Mouse (Mus musculus): ENCODE measurements around the gene Hemgn. TPM values are rescaled to one million over a fixed set of nuclear protein-coding genes. Genes with fewer than 3 reads are reported as not detected.
A peak's percentile ranks its signal among the peaks of the same experiment; 100 is the strongest.

Gene Hemgn
- polyA plus RNA-seq, 1 experiment from 2014 or later, result 405 TPM

- peak overlapping the region; percentile 72 for H3K4me2 ChIP-seq
These were observed 1.8 kb downstream of the Hemgn start for GRCm38 (mm10) chr4:46411489-46411888.

GRCm38 (mm10) chr4:46410677-46411076 is 2.6 kb downstream of the Hemgn start:
- Histone ChIP-seq H3K27ac (peak overlapping the region; percentile 100), H3K4me1 (replicated peaks) (peaks cover 93% of the 10 kb centered on the region), H3K9ac (peak overlapping the region; percentile 84), H3K9me3 (replicated peaks) (no peaks in the 10 kb centered on the region), H3K4me2 (peak overlapping the region; percentile 72), H3K4me3 (replicated peaks) (peak overlapping the region; percentile 42), H3K36me3 (no peaks in the 10 kb centered on the region), H3K27me3 (no peaks in the 10 kb centered on the region)
- ATAC-seq (ENCODE audit: low read depth) (peak; percentile 71), DNase-seq (peak; percentile 82)
- WGBS (ENCODE audit: insufficient replicate concordance), result 17% methylated on average over 5 of the region's 5 CpGs

More at GRCm38 (mm10) chr4:46411489-46411888, 1.8 kb downstream of the Hemgn start:
- Histone ChIP-seq H3K27ac (peak overlapping the region; percentile 100), H3K4me1 (replicated peaks) (peaks cover 85% of the 10 kb centered on the region), H3K27me3 (no peaks in the 10 kb centered on the region), H3K36me3 (no peaks in the 10 kb centered on the region), H3K9ac (peak overlapping the region; percentile 84), H3K4me3 (replicated peaks) (0 out of 2 replicates have a peak overlapping the region, but pooled peaks have one; percentile 42), H3K9me3 (replicated peaks) (no peaks in the 10 kb centered on the region)
- no peak for ATAC-seq (ENCODE audit: low read depth)
- 29% methylated on average over 6 of the region's 6 CpGs for WGBS (ENCODE audit: insufficient replicate concordance)
- DNase-seq, result no peak

GRCm38 (mm10) chr4:46406966-46407703 is 6.2 kb downstream of the Hemgn start:
- Histone ChIP-seq H3K4me2 (peak overlapping the region; percentile 59), H3K9ac (peak overlapping the region; percentile 84), H3K36me3 (peaks cover 3% of the 10 kb centered on the region), H3K27me3 (no peaks in the 10 kb centered on the region), H3K4me1 (replicated peaks) (peaks cover 80% of the 10 kb centered on the region), H3K27ac (peak overlapping the region; percentile 100), H3K9me3 (replicated peaks) (no peaks in the 10 kb centered on the region), H3K4me3 (replicated peaks) (peak overlapping the region; percentile 34)
- WGBS (ENCODE audit: insufficient replicate concordance), result 39% methylated on average over 8 of the region's 8 CpGs
- ATAC-seq (ENCODE audit: low read depth), result peak; percentile 83
- DNase-seq, result peak; percentile 83

- Histone ChIP-seq H3K9me3 (replicated peaks) (no peaks in the 10 kb centered on the region), H3K4me1 (replicated peaks) (peaks cover 68% of the 10 kb centered on the region), H3K9ac (peak overlapping the region; percentile 95), H3K36me3 (peaks cover 32% of the 10 kb centered on the region), H3K27ac (peak overlapping the region; percentile 100), H3K27me3 (no peaks in the 10 kb centered on the region), H3K4me2 (peak overlapping the region; percentile 93), H3K4me3 (replicated peaks) (peak overlapping the region; percentile 71)
- ATAC-seq (ENCODE audit: low read depth) (peak; percentile 80), DNase-seq (peak; percentile 81)
- 13% methylated on average over 6 of the region's 6 CpGs for WGBS (ENCODE audit: insufficient replicate concordance)
These were observed 9.1 kb downstream of the Hemgn start for GRCm38 (mm10) chr4:46404042-46404795.

GRCm38 (mm10) chr4:46398839-46399238 is 14.5 kb downstream of the Hemgn start:
- Histone ChIP-seq H3K4me2 (peak overlapping the region; percentile 93), H3K4me3 (replicated peaks) (peak overlapping the region; percentile 71), H3K9ac (peak overlapping the region; percentile 95), H3K9me3 (replicated peaks) (no peaks in the 10 kb centered on the region), H3K27ac (peak overlapping the region; percentile 100), H3K27me3 (no peaks in the 10 kb centered on the region), H3K4me1 (replicated peaks) (peaks cover 68% of the 10 kb centered on the region), H3K36me3 (peaks cover 85% of the 10 kb centered on the region)
- 59% methylated on average over 4 of the region's 4 CpGs for WGBS (ENCODE audit: insufficient replicate concordance)
- no peak for ATAC-seq (ENCODE audit: low read depth)
- no peak for DNase-seq

- 22% methylated on average over 5 of the region's 5 CpGs for WGBS (ENCODE audit: insufficient replicate concordance)
- peaks cover 99% of the 10 kb centered on the region for H3K36me3 ChIP-seq
- H3K27me3 ChIP-seq, result no peaks in the 10 kb centered on the region
- peaks cover 97% of the 10 kb centered on the region for H3K4me1 ChIP-seq (replicated peaks)
- peak overlapping the region; percentile 100 for H3K27ac ChIP-seq
- peak overlapping the region; percentile 95 for H3K9ac ChIP-seq
- peak; percentile 78 for DNase-seq
- H3K4me2 ChIP-seq, result peak overlapping the region; percentile 93
- ATAC-seq (ENCODE audit: low read depth), result peak; percentile 85
- H3K4me3 ChIP-seq (replicated peaks), result peak overlapping the region; percentile 71
- no peaks in the 10 kb centered on the region for H3K9me3 ChIP-seq (replicated peaks)
These were observed 17.6 kb downstream of the Hemgn start for GRCm38 (mm10) chr4:46395736-46396135.

- ATAC-seq (ENCODE audit: low read depth) (no peak), DNase-seq (no peak)
- H3K9ac ChIP-seq, result 0 out of 2 replicates have a peak overlapping the region, but pooled peaks have one; percentile 95
- H3K9me3 ChIP-seq (replicated peaks), result no peaks in the 10 kb centered on the region
- peak overlapping the region; percentile 71; the same call in 1 of the 2 replicates for H3K4me3 ChIP-seq (replicated peaks)
- no peaks in the 10 kb centered on the region for H3K27me3 ChIP-seq
- H3K4me2 ChIP-seq, result peak overlapping the region; percentile 93
- peaks cover 87% of the 10 kb centered on the region for H3K36me3 ChIP-seq
- H3K4me1 ChIP-seq (replicated peaks), result peaks cover 96% of the 10 kb centered on the region
- 86% methylated on average over 2 of the region's 2 CpGs for WGBS (ENCODE audit: insufficient replicate concordance)
- peak overlapping the region; percentile 100 for H3K27ac ChIP-seq
These were observed 18.9 kb downstream of the Hemgn start for GRCm38 (mm10) chr4:46394388-46394787.

GRCm38 (mm10) chr4:46390390-46390970 is 22.8 kb downstream of the Hemgn start:
- no peaks in the 10 kb centered on the region for H3K9me3 ChIP-seq (replicated peaks)
- H3K36me3 ChIP-seq, result peaks cover 70% of the 10 kb centered on the region
- no peaks in the 10 kb centered on the region for H3K27me3 ChIP-seq
- DNase-seq (peak; percentile 85), ATAC-seq (ENCODE audit: low read depth) (peak; percentile 54)
- WGBS (ENCODE audit: insufficient replicate concordance), result 15% methylated on average over 9 of the region's 9 CpGs
- H3K4me3 ChIP-seq (replicated peaks), result peak overlapping the region; percentile 62
- peak overlapping the region; percentile 94 for H3K27ac ChIP-seq
- H3K9ac ChIP-seq, result peak overlapping the region; percentile 80
- H3K4me1 ChIP-seq (replicated peaks), result peaks cover 73% of the 10 kb centered on the region
- H3K4me2 ChIP-seq, result peak overlapping the region; percentile 77

- DNase-seq, result no peak
- H3K27ac ChIP-seq, result peak overlapping the region; percentile 94
- no peak for ATAC-seq (ENCODE audit: low read depth)
- H3K36me3 ChIP-seq, result peaks cover 70% of the 10 kb centered on the region
- under 1% methylated on average over 24 of the region's 24 CpGs for WGBS (ENCODE audit: insufficient replicate concordance)
- no peaks in the 10 kb centered on the region for H3K9me3 ChIP-seq (replicated peaks)
- peak overlapping the region; percentile 77 for H3K4me2 ChIP-seq
- H3K4me1 ChIP-seq (replicated peaks), result peaks cover 66% of the 10 kb centered on the region
- no peaks in the 10 kb centered on the region for H3K27me3 ChIP-seq
- peak overlapping the region; percentile 80 for H3K9ac ChIP-seq
- peak overlapping the region; percentile 62 for H3K4me3 ChIP-seq (replicated peaks)
These were observed 23.5 kb downstream of the Hemgn start for GRCm38 (mm10) chr4:46389612-46390341.

GRCm38 (mm10) chr4:46389013-46389611 is 24.2 kb downstream of the Hemgn start, which contains the start of gene Trmo:
Gene Trmo, minus strand, starts transcription at chr4:46389437.
- Histone ChIP-seq H3K27me3 (no peaks in the 10 kb centered on the region), H3K9ac (peak within 1 kb of the TSS; percentile 80), H3K4me1 (replicated peaks) (peaks cover 59% of the 10 kb centered on the region), H3K27ac (peak within 1 kb of the TSS; percentile 94), H3K4me3 (replicated peaks) (peak within 1 kb of the TSS; percentile 62), H3K4me2 (peak within 1 kb of the TSS; percentile 77), H3K36me3 (peaks cover 70% of the 10 kb centered on the region), H3K9me3 (replicated peaks) (no peaks in the 10 kb centered on the region)
- WGBS (ENCODE audit: insufficient replicate concordance), result 0% methylated on average over 56 of the region's 56 CpGs
- DNase-seq (peak; percentile 92), ATAC-seq (ENCODE audit: low read depth) (peak; percentile 86)

All from liver, embryonic 13.5 days (tissue).